8 mouse cellular contexts compared by ENCODE assay signal in genomic region chr7:124708771-124709485, GRCm38 (mm10).
DNase-seq lines count a peak whose midpoint lies in the region; ATAC-seq and TF ChIP-seq lines count a peak whose summit lies in the region.

No protein-coding gene starts in this region.

- no peak overlapping the region for H3K4me3 ChIP-seq in kidney, postnatal 0 days (replicated peaks; ENCODE audit: low read depth, low read length)
- no peak overlapping the region for H3K4me3 ChIP-seq in liver, embryonic 12.5 days

- WGBS in kidney, postnatal 0 days = 22% methylated on average over 11 of the region's 11 CpGs
- 63% methylated on average over 11 of the region's 11 CpGs for WGBS in liver, embryonic 12.5 days (ENCODE audit: insufficient replicate concordance)

- peak; percentile 55 for DNase-seq in kidney, postnatal 0 days (ENCODE audit: low spot score)
- DNase-seq in kidney, adult 11 months = no peak
- peak; percentile 86 for DNase-seq in cerebellum, adult 11-12 months
- peak; percentile 73 for DNase-seq in gastrocnemius, adult 18-20 months (ENCODE audit: low spot score)
- peak; percentile 72 for DNase-seq in left cerebral cortex, adult 11 months (ENCODE audit: low spot score)
- DNase-seq in right cerebral cortex, postnatal 10 days (ENCODE audit: low spot score in 2 of 2) = peak; percentile 54 to 59

- H3K27ac ChIP-seq in kidney, postnatal 0 days = no peak overlapping the region
- no peak overlapping the region for H3K27ac ChIP-seq in liver, embryonic 12.5 days

- no peak overlapping the region for H3K4me2 ChIP-seq in kidney, postnatal 0 days (ENCODE audit: low read length)
- no peak overlapping the region for H3K4me2 ChIP-seq in liver, embryonic 12.5 days

- H3K9ac ChIP-seq in kidney, postnatal 0 days (ENCODE audit: low read depth, low read length) = no peak overlapping the region
- no peak overlapping the region for H3K9ac ChIP-seq in liver, embryonic 12.5 days

- no peaks in the 10 kb centered on the region for H3K4me1 ChIP-seq in kidney, postnatal 0 days (replicated peaks; ENCODE audit: insufficient read depth, low read length)
- H3K4me1 ChIP-seq in liver, embryonic 12.5 days = no peaks in the 10 kb centered on the region

- H3K27me3 ChIP-seq in kidney, postnatal 0 days (ENCODE audit: insufficient read depth, low read length) = no peaks in the 10 kb centered on the region
- no peaks in the 10 kb centered on the region for H3K27me3 ChIP-seq in liver, embryonic 12.5 days (replicated peaks)

- TF ChIP-seq CTCF in kidney, postnatal 0 days (IDR thresholded peaks at IDR 0.05; ENCODE audit: low read depth) = no peak

- no peaks in the 10 kb centered on the region for H3K9me3 ChIP-seq in kidney, postnatal 0 days (replicated peaks; ENCODE audit: low read length)
- no peaks in the 10 kb centered on the region for H3K9me3 ChIP-seq in liver, embryonic 12.5 days (replicated peaks)

- no peaks in the 10 kb centered on the region for H3K36me3 ChIP-seq in kidney, postnatal 0 days (ENCODE audit: insufficient read depth, low read length)
- no peaks in the 10 kb centered on the region for H3K36me3 ChIP-seq in liver, embryonic 12.5 days

- no peak for ATAC-seq in kidney, postnatal 0 days (replicated peaks; ENCODE audit: low FRiP score, low read depth)
- no peak for ATAC-seq in monocyte, adult 5-6 weeks (replicated peaks; ENCODE audit: insufficient number of reproducible peaks, low FRiP score, low TSS enrichment, poor library complexity, severe bottlenecking)
- ATAC-seq in liver, embryonic 12.5 days = no peak
